Mouse (Mus musculus) limb, embryonic 14.5 days (tissue): ENCODE measurements around the gene Rnps1. TPM values are rescaled to one million over a fixed set of nuclear protein-coding genes. Genes with fewer than 3 reads are reported as not detected.
"Not testable (repeated sequence)": the region's sequence is repeated elsewhere in the genome, so short reads cannot be mapped to it uniquely, and the experiment has no call there.

Source experiments
- ATAC-seq: fragments of 200-750 bp; cut with Nextera tagmentation; 2 replicates; pipeline ENCODE4 v1.8.0; 2017; ENCODE audit warnings: low read depth, moderate number of reproducible peaks, moderate TSS enrichment; ENCODE audit not compliant: low FRiP score
- DNase-seq: peaks from one replicate; pipeline ENCODE4 v3.0.0-alpha.2; 2015; ENCODE audit warnings: low spot score
- H3K27ac ChIP-seq: fragments of 300-500 bp; sonication (generic); replicated peaks from 2 replicates; pipeline ENCODE4 v1.5.1; 2014; ENCODE audit warnings: low read depth, mild to moderate bottlenecking, low read length, moderate library complexity, mixed read lengths
- H3K27me3 ChIP-seq: fragments of 300-500 bp; sonication (generic); 2 replicates; pipeline ENCODE4 v1.6.1; 2014; ENCODE audit warnings: low read length, mixed read lengths; ENCODE audit not compliant: control insufficient read depth, insufficient read depth
- H3K36me3 ChIP-seq: fragments of 300-500 bp; sonication (generic); 2 replicates; pipeline ENCODE4 v1.6.1; 2014; ENCODE audit warnings: mild to moderate bottlenecking, low read length, moderate library complexity, mixed read lengths; ENCODE audit not compliant: control insufficient read depth, insufficient read depth
- H3K4me1 ChIP-seq: fragments of 300-500 bp; sonication (generic); 2 replicates; pipeline ENCODE4 v1.6.1; 2014; ENCODE audit warnings: antibody characterized with exemption, low read length, mixed read lengths; ENCODE audit not compliant: control insufficient read depth, insufficient read depth
- H3K4me2 ChIP-seq: fragments of 300-500 bp; sonication (generic); replicated peaks from 2 replicates; pipeline ENCODE4 v1.6.1; 2014; ENCODE audit warnings: low read depth, mild to moderate bottlenecking, low read length, moderate library complexity; ENCODE audit not compliant: severe bottlenecking
- H3K4me3 ChIP-seq: fragments of 300-500 bp; sonication (generic); replicated peaks from 2 replicates; pipeline ENCODE4 v1.5.1; 2014; ENCODE audit warnings: low read length
- H3K9ac ChIP-seq: fragments of 300-500 bp; sonication (generic); 2 replicates; pipeline ENCODE4 v1.6.1; 2014; ENCODE audit warnings: mild to moderate bottlenecking, low read depth, low read length, moderate library complexity; ENCODE audit not compliant: severe bottlenecking
- H3K9me3 ChIP-seq: fragments of 300-500 bp; sonication (generic); 2 replicates; pipeline ENCODE4 v1.6.1; 2016; ENCODE audit warnings: low read length; ENCODE audit not compliant: control insufficient read depth
- POLR2A ChIP-seq: fragments of 200-500 bp; IDR thresholded peaks from 2 replicates; pipeline ENCODE4 v1.8.0; 2012; ENCODE audit warnings: inconsistent platforms, mild to moderate bottlenecking, moderate library complexity, borderline replicate concordance; ENCODE audit not compliant: insufficient read depth, insufficient read length; ENCODE audit errors: extremely low read depth
- WGBS: fragments of 180-500 bp; shearing (Covaris S2); extraction: QIAGEN DNeasy Blood & Tissue Kit; methylation state at CpG from one replicate; pipeline ENCODE4 v1.1.7; 2014; 5-methylcytosine and 5-hydroxymethylcytosine counted together
- polyA plus RNA-seq, 2 experiments: library from polyadenylated mRNA; depleted of rRNA in 1 of 2; stranded (reverse) in 1 of 2; unstranded in 1 of 2; fragments of >200 nt; fragmentation: Nextera tagmentation in 1 of 2; extraction: Ambion mirVana in 1 of 2; gene quantifications; 2 replicates each; pipeline versions ENCODE4 v1.2.1 to v1.2.3; 2012 to 2014

Rnps1 gene
- polyA plus RNA-seq, 2 experiments, result 236 to 333 TPM

DNA sequence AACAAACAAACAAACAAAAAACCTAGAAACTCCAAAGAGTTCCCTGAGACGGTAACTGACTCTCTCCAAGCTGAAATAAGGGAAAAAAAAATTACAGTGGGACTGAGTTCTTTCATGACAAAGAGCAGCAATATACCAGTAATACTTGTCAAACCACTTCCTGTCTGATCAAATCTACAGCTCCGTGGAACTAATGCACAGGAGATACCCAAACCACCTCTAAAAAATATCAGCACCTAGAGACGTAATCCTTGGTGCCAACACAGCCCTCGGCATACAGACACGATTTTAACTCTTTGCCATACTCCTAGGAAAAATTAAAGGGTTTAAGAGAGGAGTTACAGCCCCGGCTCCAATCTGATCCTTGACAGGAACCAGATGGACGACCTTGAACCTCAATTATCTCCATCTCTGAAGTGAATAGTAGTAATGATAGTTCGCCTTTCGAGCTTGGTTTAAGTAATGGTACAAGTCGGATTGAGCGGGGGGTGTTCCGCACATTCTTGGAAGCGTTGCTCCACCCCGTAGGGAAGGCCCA lies 39.9 kb downstream of the Rnps1 start:
- H3K4me3 ChIP-seq, result peak overlapping the region; percentile 87
- no peak for TF ChIP-seq POLR2A
- DNase-seq (peak; percentile 24), ATAC-seq (no peak)
- 4% methylated on average over 14 of the region's 14 CpGs for WGBS
- H3K4me2 ChIP-seq, result peak overlapping the region; percentile 68
- peaks cover 12% of the 10 kb centered on the region for H3K4me1 ChIP-seq
- H3K36me3 ChIP-seq, result peaks cover 23% of the 10 kb centered on the region
- peak overlapping the region; percentile 95 for H3K27ac ChIP-seq
- no peaks in the 10 kb centered on the region for H3K27me3 ChIP-seq
- no peaks in the 10 kb centered on the region for H3K9me3 ChIP-seq
- H3K9ac ChIP-seq, result peak overlapping the region; percentile 89

DNA sequence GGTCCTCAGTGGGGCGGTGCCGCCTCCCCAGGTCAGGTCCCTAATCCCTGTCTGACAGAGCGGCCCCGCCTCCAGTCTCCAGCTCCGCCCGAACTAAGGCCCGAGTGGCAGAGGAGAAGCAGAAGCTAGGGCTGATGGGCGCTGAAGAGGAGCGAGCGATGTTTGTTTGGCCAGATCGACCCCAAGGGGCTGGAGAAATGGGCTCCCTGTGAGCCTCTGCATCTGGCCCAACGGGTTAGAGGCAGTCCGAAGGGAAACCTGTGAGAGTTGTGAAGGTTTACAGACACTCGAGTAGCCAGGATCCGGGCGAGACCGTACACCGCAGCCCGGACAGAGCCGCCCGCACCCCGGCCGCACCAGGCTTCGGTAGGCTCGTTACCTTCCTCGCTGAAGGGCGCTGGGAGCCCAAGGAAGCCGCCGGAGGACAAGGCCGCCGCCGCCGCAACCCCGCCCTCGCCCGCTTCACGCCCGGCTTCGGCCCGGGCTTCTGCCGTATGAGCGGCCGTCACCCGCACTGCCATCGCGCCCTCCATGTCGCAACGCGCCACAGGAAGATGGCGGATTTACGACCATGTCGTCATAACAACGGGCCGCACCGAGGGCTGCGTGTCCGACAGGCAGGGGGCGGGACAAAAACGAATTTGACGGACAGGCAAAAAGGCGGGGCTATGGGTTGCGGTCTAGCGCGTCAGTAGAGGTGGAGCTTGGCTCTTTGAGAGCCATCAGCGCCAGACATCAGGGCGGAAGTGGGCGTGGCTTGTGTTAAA lies 40.6 kb downstream of the Rnps1 start:
- DNase-seq (peak; percentile 99), ATAC-seq (peak; percentile 95)
- WGBS, result under 1% methylated on average over 58 of the region's 67 CpGs
- Histone ChIP-seq H3K4me2 (peak overlapping the region; percentile 68), H3K4me1 (peaks cover 12% of the 10 kb centered on the region), H3K9me3 (no peaks in the 10 kb centered on the region), H3K27me3 (no peaks in the 10 kb centered on the region), H3K9ac (peak overlapping the region; percentile 89), H3K36me3 (peaks cover 16% of the 10 kb centered on the region), H3K27ac (peak overlapping the region; percentile 95), H3K4me3 (peak overlapping the region; percentile 87)
- peak; percentile 65; the same call in 1 of the 2 replicates for TF ChIP-seq POLR2A

DNA sequence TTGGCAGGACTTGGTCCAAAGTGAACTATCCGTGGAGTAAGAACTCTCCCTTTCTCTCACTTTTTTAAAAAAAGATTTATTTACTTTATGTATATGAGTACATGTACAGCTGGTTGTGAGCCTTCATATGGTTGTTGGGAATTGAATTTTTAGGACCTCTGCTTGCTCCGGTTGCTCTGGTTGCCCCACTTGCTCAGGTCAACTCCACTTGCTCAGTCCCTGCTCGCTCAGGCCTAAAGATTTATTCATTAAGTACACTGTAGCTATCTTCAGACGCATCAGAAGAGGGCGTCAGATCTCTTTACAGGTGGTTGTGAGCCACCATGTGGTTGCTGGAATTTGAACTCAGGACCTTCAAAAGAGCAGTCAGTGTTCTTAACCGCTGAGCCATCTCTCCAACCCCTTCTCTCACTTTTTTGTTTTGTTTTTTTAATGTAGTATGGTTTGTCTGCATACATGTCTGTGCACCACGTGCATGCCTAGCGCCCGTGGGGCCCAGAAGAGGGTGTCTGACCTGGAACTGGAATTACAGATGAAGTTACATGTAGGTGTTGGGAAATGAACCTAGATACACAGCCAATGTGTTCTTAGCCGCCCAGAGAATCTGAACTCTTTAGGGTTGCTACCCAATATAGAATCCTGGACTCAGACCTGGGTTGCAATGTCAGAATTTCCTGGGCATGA lies 41.3 kb downstream of the Rnps1 start:
- 52% methylated on average over 10 of the region's 10 CpGs for WGBS

DNA sequence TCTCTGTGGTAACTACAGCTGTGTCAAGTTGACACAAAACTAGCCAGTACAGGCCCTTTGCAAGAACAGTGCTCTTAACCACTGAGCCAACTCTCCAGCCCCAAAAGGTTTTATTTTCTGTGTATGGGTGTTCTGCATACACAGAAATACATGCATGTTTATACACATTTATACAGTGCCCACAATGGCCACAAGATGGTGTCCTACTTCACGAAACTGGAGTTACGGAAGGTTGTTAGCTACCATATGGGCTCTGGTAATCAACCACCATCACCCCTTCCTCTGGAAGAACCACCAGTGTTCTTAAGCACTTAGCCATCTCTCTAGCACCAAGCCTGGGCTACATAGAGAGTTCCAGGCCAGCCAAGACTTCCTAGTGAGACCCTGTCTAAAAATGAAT lies 47.2 kb downstream of the Rnps1 start:
- H3K9me3 ChIP-seq, result no peaks in the 10 kb centered on the region
- H3K4me3 ChIP-seq, result no peak overlapping the region
- TF ChIP-seq POLR2A, result no peak
- DNase-seq, result no peak
- H3K36me3 ChIP-seq, result no peaks in the 10 kb centered on the region
- no peak overlapping the region for H3K4me2 ChIP-seq
- no peaks in the 10 kb centered on the region for H3K27me3 ChIP-seq
- H3K9ac ChIP-seq, result no peak overlapping the region
- H3K4me1 ChIP-seq, result no peaks in the 10 kb centered on the region
- ATAC-seq, result no peak
- no peak overlapping the region for H3K27ac ChIP-seq
- 59% methylated on average over 2 of the region's 2 CpGs for WGBS

More for the DNA sequence above, 41.3 kb downstream of the Rnps1 start:
- ATAC-seq, result peak; percentile 9; the same call in 1 of the 2 replicates
- H3K9ac ChIP-seq, DNase-seq, H3K27me3 ChIP-seq, H3K27ac ChIP-seq, H3K9me3 ChIP-seq, H3K36me3 ChIP-seq: not testable (repeated sequence)
- H3K4me3 ChIP-seq, result peak overlapping the region; percentile 87
- H3K4me1 ChIP-seq, result peaks cover 12% of the 10 kb centered on the region
- H3K4me2 ChIP-seq, result peak overlapping the region; percentile 31

- Histone ChIP-seq H3K36me3 (no peaks in the 10 kb centered on the region), H3K9me3 (no peaks in the 10 kb centered on the region), H3K9ac (no peak overlapping the region), H3K4me3 (no peak overlapping the region), H3K4me1 (no peaks in the 10 kb centered on the region), H3K4me2 (no peak overlapping the region), H3K27me3 (no peaks in the 10 kb centered on the region), H3K27ac (no peak overlapping the region)
- 84% methylated on average over 1 of the region's 1 CpGs for WGBS
- TF ChIP-seq POLR2A, result no peak
- no peak for ATAC-seq
- DNase-seq, result no peak
These were observed 48.6 kb downstream of the Rnps1 start for GRCm38 (mm10) chr17:24462932-24463331.
